Mouse (Mus musculus) lung, postnatal 10 days (tissue): ENCODE data around the gene Asic2.

Experiments
- DNase-seq: peaks from one replicate; pipeline ENCODE4 v3.0.0; 2021

Asic2 gene

GRCm38 (mm10) chr11:81714801-81715200, 253.5 kb downstream of the Asic2 start:
- DNase-seq: no peak

GRCm38 (mm10) chr11:81706996-81707395, 261.3 kb downstream of the Asic2 start:
- no peak for DNase-seq

- peak; percentile 4 for DNase-seq
Observed at GRCm38 (mm10) chr11:81698008-81698407, 270.2 kb downstream of the Asic2 start.

GRCm38 (mm10) chr11:81695501-81695900, 272.8 kb downstream of the Asic2 start:
- no peak for DNase-seq

- DNase-seq: no peak
Observed at GRCm38 (mm10) chr11:81680511-81680910, 287.7 kb downstream of the Asic2 start.

- DNase-seq: no peak
Observed at GRCm38 (mm10) chr11:81671724-81672123, 296.5 kb downstream of the Asic2 start.

- DNase-seq: no peak
Observed at GRCm38 (mm10) chr11:81670436-81670835, 297.8 kb downstream of the Asic2 start.

- peak; percentile 29 for DNase-seq
Observed at GRCm38 (mm10) chr11:81658850-81659249, 309.4 kb downstream of the Asic2 start.

GRCm38 (mm10) chr11:81657121-81657520, 311.1 kb downstream of the Asic2 start:
- DNase-seq: no peak

- no peak for DNase-seq
Observed at GRCm38 (mm10) chr11:81647828-81648227, 320.4 kb downstream of the Asic2 start.

- no peak for DNase-seq
Observed at GRCm38 (mm10) chr11:81645549-81645948, 322.7 kb downstream of the Asic2 start.

GRCm38 (mm10) chr11:81636356-81636755, 331.9 kb downstream of the Asic2 start:
- peak; percentile 8 for DNase-seq

- DNase-seq: peak; percentile 51
Observed at GRCm38 (mm10) chr11:81634360-81635350, 333.6 kb downstream of the Asic2 start.

GRCm38 (mm10) chr11:81625199-81625598, 343.1 kb downstream of the Asic2 start:
- DNase-seq: no peak

- no peak for DNase-seq
Observed at GRCm38 (mm10) chr11:81620516-81620915, 347.7 kb downstream of the Asic2 start.

GRCm38 (mm10) chr11:81616437-81616836, 351.8 kb downstream of the Asic2 start:
- no peak for DNase-seq

- no peak for DNase-seq
Observed at GRCm38 (mm10) chr11:81613869-81614620, 354.2 kb downstream of the Asic2 start.

- peak; percentile 85 for DNase-seq
Observed at GRCm38 (mm10) chr11:81612798-81613540, 355.3 kb downstream of the Asic2 start.

GRCm38 (mm10) chr11:81611948-81612797, 356.1 kb downstream of the Asic2 start:
- DNase-seq: peak; percentile 21

- no peak for DNase-seq
Observed at GRCm38 (mm10) chr11:81610506-81610905, 357.8 kb downstream of the Asic2 start.

- no peak for DNase-seq
Observed at GRCm38 (mm10) chr11:81602971-81603370, 365.3 kb downstream of the Asic2 start.

- no peak for DNase-seq
Observed at GRCm38 (mm10) chr11:81601736-81602135, 366.5 kb downstream of the Asic2 start.
